Comparison of ENCODE assay signal across 16 mouse cellular contexts in genomic region chr7:139453198-139453597, GRCm38 (mm10).
"Had no signal": no experiment of that assay in that cellular context is flagged by ENCODE, and none has a peak within 500 bp of the region (broad histone marks: within the 10 kb centered on the region; RNA-seq: fewer than 3 reads in every experiment).

No protein-coding gene starts in this region.

- H3K27me3 ChIP-seq: limb, embryonic 15.5 days; neural tube, embryonic 15.5 days had no signal

- H3K36me3 ChIP-seq: neural tube, embryonic 15.5 days had no signal

- H3K9ac ChIP-seq: limb, embryonic 15.5 days; liver, embryonic 14.5 days; neural tube, embryonic 15.5 days had no signal

- H3K4me3 ChIP-seq: limb, embryonic 15.5 days; myocyte; neural tube, embryonic 15.5 days had no signal

- H3K9me3 ChIP-seq: limb, embryonic 15.5 days; neural tube, embryonic 15.5 days had no signal

- DNase-seq: kidney, adult 9 months; kidney, postnatal 36 days; layer of hippocampus, adult 9-11 months; layer of hippocampus, postnatal 36 days; lung, adult 18-20 months; lung, postnatal 10 days; midbrain, embryonic 14.5 days; right cerebral cortex, adult 18-20 months; right cerebral cortex, postnatal 25 days; thymus, adult 18-20 months; thymus, postnatal 36 days had no signal

- H3K27ac ChIP-seq: kidney, postnatal 0 days; limb, embryonic 15.5 days; liver, embryonic 14.5 days; neural tube, embryonic 15.5 days had no signal

- H3K4me2 ChIP-seq: limb, embryonic 15.5 days; neural tube, embryonic 15.5 days had no signal
